In the genomic region with DNA sequence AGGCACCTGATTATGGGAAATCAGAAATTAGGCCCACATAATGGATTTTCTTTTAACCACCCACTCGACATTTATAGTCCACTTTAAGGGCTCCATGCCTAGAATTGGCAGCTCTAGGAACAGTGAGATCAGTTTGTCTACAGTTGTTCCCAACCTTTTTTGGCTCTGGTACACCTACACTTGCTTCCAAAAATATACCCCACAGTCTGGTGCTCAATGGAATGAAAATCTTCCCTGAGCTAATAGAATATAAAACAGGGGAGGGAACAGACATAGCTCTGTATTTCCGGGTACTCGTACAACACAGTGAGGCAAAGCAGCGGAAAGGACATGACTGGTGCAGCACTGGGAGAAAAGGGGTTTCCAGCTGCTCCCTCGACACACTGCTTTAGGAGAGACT, we compare ENCODE assay signal across 16 mouse cellular contexts. TPM values are rescaled to one million over a fixed set of nuclear protein-coding genes. Genes with fewer than 3 reads are reported as not detected.
DNase-seq lines count a peak whose midpoint lies in the region; ATAC-seq lines count a peak whose summit lies in the region.
"Had no signal": no experiment of that assay in that cellular context is flagged by ENCODE, and none has a peak within 500 bp of the region (broad histone marks: within the 10 kb centered on the region; RNA-seq: fewer than 3 reads in every experiment).

No protein-coding gene starts in this region.

- no peaks in the 10 kb centered on the region for H3K4me1 ChIP-seq in heart, embryonic 12.5 days (replicated peaks)
- H3K4me1 ChIP-seq in heart, embryonic 10.5 days, result no peaks in the 10 kb centered on the region
- H3K4me1 ChIP-seq: hindbrain, embryonic 12.5 days had no signal

- intact Hi-C loops in left cerebral cortex, postnatal 25 days (cut with DNase I), result loop anchor here (5.0 to 10.0 kb wide), 3 partner anchors 221 to 521 kb away; a partner anchor contains a TSS

- 0 out of 2 replicates have a peak overlapping the region, but pooled peaks have one; percentile 18 for H3K27ac ChIP-seq in heart, embryonic 12.5 days (ENCODE audit: poor library complexity, severe bottlenecking)
- no peak overlapping the region for H3K27ac ChIP-seq in heart, embryonic 10.5 days
- H3K27ac ChIP-seq: hindbrain, embryonic 12.5 days; stomach, postnatal 0 days had no signal

- no peak for ATAC-seq in heart, embryonic 12.5 days (ENCODE audit: insufficient number of reproducible peaks, low FRiP score)
- ATAC-seq: inflammation-experienced regulatory T-cells, adult 6 months had no signal

- no peaks in the 10 kb centered on the region for H3K9me3 ChIP-seq in heart, embryonic 12.5 days (replicated peaks)
- H3K9me3 ChIP-seq in heart, embryonic 10.5 days, result no peaks in the 10 kb centered on the region
- H3K9me3 ChIP-seq: hindbrain, embryonic 12.5 days had no signal

- H3K4me3 ChIP-seq in heart, embryonic 12.5 days, result no peak overlapping the region
- H3K4me3 ChIP-seq in heart, embryonic 10.5 days, result no peak overlapping the region
- H3K4me3 ChIP-seq: hindbrain, embryonic 12.5 days had no signal

- 0 out of 2 replicates have a peak, but pooled peaks cover 5% of the 10 kb centered on the region for H3K27me3 ChIP-seq in heart, embryonic 12.5 days (replicated peaks)
- H3K27me3 ChIP-seq in heart, embryonic 10.5 days (ENCODE audit: insufficient read depth, poor library complexity, severe bottlenecking), result peaks cover 4% of the 10 kb centered on the region; the same call in 1 of the 2 replicates
- H3K27me3 ChIP-seq: hindbrain, embryonic 12.5 days had no signal

- no peak overlapping the region for H3K4me2 ChIP-seq in heart, embryonic 12.5 days
- H3K4me2 ChIP-seq: hindbrain, embryonic 12.5 days had no signal

- WGBS in heart, embryonic 12.5 days, result 70% methylated on average over 5 of the region's 5 CpGs
- WGBS in heart, embryonic 10.5 days, result 79% methylated on average over 5 of the region's 5 CpGs

- no peaks in the 10 kb centered on the region for H3K36me3 ChIP-seq in heart, embryonic 12.5 days
- no peaks in the 10 kb centered on the region for H3K36me3 ChIP-seq in heart, embryonic 10.5 days
- H3K36me3 ChIP-seq: hindbrain, embryonic 12.5 days had no signal

- H3K9ac ChIP-seq in heart, embryonic 12.5 days, result no peak overlapping the region
- H3K9ac ChIP-seq: hindbrain, embryonic 12.5 days had no signal

- DNase-seq in cerebellum, adult 9-10 months, result peak; percentile 37
- no peak for DNase-seq in cerebellum, postnatal 36 days
- DNase-seq in heart, embryonic 10.5 days (ENCODE audit: low spot score), result no peak
- DNase-seq in layer of hippocampus, adult 9-10 months (ENCODE audit: low spot score), result peak; percentile 5
- DNase-seq in layer of hippocampus, adult 8-10 months (ENCODE audit: low spot score in 2 of 2), result no peak
- peak; percentile 17 to 67 for DNase-seq in left cerebral cortex, postnatal 25 days (ENCODE audit: low spot score in 2 of 2)
- DNase-seq in adrenal gland, postnatal 10 days, result no peak
- DNase-seq: kidney, adult 8-10 months; kidney, postnatal 36 days; lung, adult 2 months; lung, postnatal 36 days; thymus, postnatal 14 days had no signal

RNA-seq across cellular contexts. Expression of a gene that starts 29.6 kb away (rescaled TPM):
- polyA plus RNA-seq in heart, embryonic 12.5 days (2016; fragmentation: Nextera tagmentation; extraction: Ambion mirVana), result 5.2 and 6.8 TPM in 2 replicates
- 4.8 and 6.2 TPM in 2 replicates for polyA plus RNA-seq in heart, embryonic 10.5 days (2016; fragmentation: Nextera tagmentation; extraction: Ambion mirVana)
- total RNA-seq in layer of hippocampus, adult 8-10 months (2022), result 10 to 100 TPM; 17.7 to 24.6 (median 19.8) TPM
- total RNA-seq in left cerebral cortex, postnatal 25 days (2021), result 10 to 100 TPM; 12.6 to 15.6 TPM
- 1 to 10 TPM; 7.1 to 9.0 TPM for total RNA-seq in adrenal gland, postnatal 10 days (2021)

Comparison
In these comparisons a context has a peak if more than half of its experiments do, and no peak if none do; other contexts are left out.
1. DNase-seq: peak in cerebellum, adult 9-10 months (single experiment), layer of hippocampus, adult 9-10 months (single experiment) and left cerebral cortex, postnatal 25 days (2 of 2); none in cerebellum, postnatal 36 days (0 of 2), heart, embryonic 10.5 days (single experiment), layer of hippocampus, adult 8-10 months (0 of 2) and adrenal gland, postnatal 10 days (single experiment).